9 mouse cellular contexts compared by ENCODE assay signal in the genomic region with DNA sequence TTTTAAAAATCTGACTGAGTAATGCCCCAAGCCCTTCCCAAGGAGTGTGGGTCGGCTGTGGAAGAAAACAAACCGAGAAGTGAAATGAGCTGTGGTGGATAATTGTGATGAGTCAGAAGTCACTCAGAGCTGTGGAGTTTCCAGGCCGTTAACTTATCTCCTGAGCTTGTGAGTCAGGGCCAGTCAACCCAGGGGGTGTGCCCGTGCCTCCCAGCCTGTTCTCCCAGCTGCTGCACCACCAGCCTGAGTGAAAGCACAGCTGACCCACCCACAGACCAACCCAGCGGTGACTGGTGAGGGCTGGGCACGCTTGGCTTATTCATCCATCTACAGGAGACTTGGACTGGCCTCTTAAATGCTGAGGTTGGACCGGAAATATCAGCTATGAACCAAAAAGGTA. TPM values are rescaled to one million over a fixed set of nuclear protein-coding genes. Genes with fewer than 3 reads are reported as not detected.
DNase-seq lines count a peak whose midpoint lies in the region; ATAC-seq lines count a peak whose summit lies in the region.
"Had no signal": no experiment of that assay in that cellular context is flagged by ENCODE, and none has a peak within 500 bp of the region (broad histone marks: within the 10 kb centered on the region; RNA-seq: fewer than 3 reads in every experiment).

No protein-coding gene starts in this region.

- DNase-seq in 416B (ENCODE audit: low read depth), result peak; percentile 96
- DNase-seq in Muller cell, postnatal 12 days (ENCODE audit: inconsistent ontology term), result peak; percentile 92
- peak; percentile 73 to 84 for DNase-seq in kidney, postnatal 4 days
- peak; percentile 72 to 84 for DNase-seq in urinary bladder, postnatal 36 days (ENCODE audit: low spot score in 2 of 2)
- DNase-seq in embryo, embryonic 10 days (ENCODE audit: low spot score), result no peak
- DNase-seq: lung, embryonic 14.5 days had no signal

- peaks cover 22% of the 10 kb centered on the region for H3K27me3 ChIP-seq in heart, embryonic 13.5 days (replicated peaks)
- 0 out of 2 replicates have a peak, but pooled peaks cover under 1% of the 10 kb centered on the region for H3K27me3 ChIP-seq in hindbrain, embryonic 12.5 days

- no peak overlapping the region for H3K4me2 ChIP-seq in heart, embryonic 13.5 days
- H3K4me2 ChIP-seq in hindbrain, embryonic 12.5 days (replicated peaks), result no peak overlapping the region
- H3K4me2 ChIP-seq: lung, embryonic 14.5 days had no signal

- no peaks in the 10 kb centered on the region for H3K9me3 ChIP-seq in heart, embryonic 13.5 days
- H3K9me3 ChIP-seq in hindbrain, embryonic 12.5 days (replicated peaks), result no peaks in the 10 kb centered on the region

- peak overlapping the region; percentile 15; the same call in 1 of the 2 replicates for H3K27ac ChIP-seq in heart, embryonic 13.5 days (replicated peaks)
- H3K27ac ChIP-seq in hindbrain, embryonic 12.5 days, result no peak overlapping the region

- H3K36me3 ChIP-seq in heart, embryonic 13.5 days, result no peaks in the 10 kb centered on the region
- H3K36me3 ChIP-seq in hindbrain, embryonic 12.5 days, result no peaks in the 10 kb centered on the region

- peak overlapping the region; percentile 7; the same call in 1 of the 2 replicates for H3K9ac ChIP-seq in heart, embryonic 13.5 days
- H3K9ac ChIP-seq in hindbrain, embryonic 12.5 days, result no peak overlapping the region
- H3K9ac ChIP-seq: lung, embryonic 14.5 days had no signal

- no peak for ATAC-seq in heart, embryonic 13.5 days (ENCODE audit: extremely low read depth, insufficient number of reproducible peaks, low FRiP score, low TSS enrichment)
- ATAC-seq in cerebellum, adult (ENCODE audit: insufficient number of reproducible peaks, low FRiP score, low TSS enrichment), result no peak
- ATAC-seq in hindbrain, embryonic 12.5 days (ENCODE audit: low FRiP score), result no peak

- WGBS in heart, embryonic 13.5 days, result 28% methylated on average over 7 of the region's 7 CpGs
- WGBS in hindbrain, embryonic 12.5 days, result 71% methylated on average over 7 of the region's 7 CpGs

- H3K4me3 ChIP-seq in heart, embryonic 13.5 days, result no peak overlapping the region
- H3K4me3 ChIP-seq in hindbrain, embryonic 12.5 days, result no peak overlapping the region

- peaks cover 29% of the 10 kb centered on the region for H3K4me1 ChIP-seq in heart, embryonic 13.5 days
- peaks cover 5% of the 10 kb centered on the region for H3K4me1 ChIP-seq in hindbrain, embryonic 12.5 days

RNA-seq across cellular contexts. Expression of gene Sema4b, which starts 19.9 kb away (rescaled TPM):
- 9.9 and 11.3 TPM in 2 replicates for polyA plus RNA-seq in heart, embryonic 13.5 days (2015; fragmentation: Nextera tagmentation; extraction: Ambion mirVana)
- 20.9 and 21.1 TPM in 2 replicates for polyA plus RNA-seq in hindbrain, embryonic 12.5 days (2016; fragmentation: Nextera tagmentation; extraction: Ambion mirVana)

RNA-seq across cellular contexts. Expression of gene Idh2, which starts 51.5 kb away (rescaled TPM):
- polyA plus RNA-seq in heart, embryonic 13.5 days (2015; fragmentation: Nextera tagmentation; extraction: Ambion mirVana), result 1,911 and 2,152 TPM in 2 replicates
- polyA plus RNA-seq in hindbrain, embryonic 12.5 days (2016; fragmentation: Nextera tagmentation; extraction: Ambion mirVana), result 322 and 326 TPM in 2 replicates
